Mouse (Mus musculus) kidney, postnatal 36 days (tissue): ENCODE results near the gene Gm43518.
A peak's percentile ranks its signal among the peaks of the same experiment; 100 is the strongest.

Experiments used
- DNase-seq, 2 experiments: peaks; one replicate each; pipeline ENCODE4 v3.0.0; 2021 to 2022; ENCODE audit warnings: mixed read lengths in 2 of 2

The Gm43518 gene

DNA sequence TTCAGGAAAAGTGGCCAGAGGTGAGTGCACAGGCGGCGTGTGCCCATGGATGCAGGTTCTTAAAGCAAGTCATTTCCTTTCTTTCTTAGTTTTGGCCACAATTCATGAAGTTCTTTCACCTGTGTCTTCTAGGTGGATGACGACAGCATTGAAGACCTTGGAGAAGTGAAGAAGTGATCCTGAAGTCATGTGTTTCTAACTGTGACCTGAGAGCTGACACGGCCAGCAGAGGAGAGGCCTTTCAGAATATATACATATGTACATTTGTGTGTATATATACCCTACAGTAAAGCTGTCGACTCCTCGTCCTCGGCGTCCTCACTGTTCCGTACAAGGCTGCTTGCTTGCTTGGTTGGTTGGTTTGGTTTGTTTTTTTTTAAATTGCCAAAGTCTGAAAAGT lies at the start of gene Gm43518:
Gm43518 (plus strand) TSS at position 301 of the 400 bp plus-strand sequence.
- no peak for DNase-seq

DNA sequence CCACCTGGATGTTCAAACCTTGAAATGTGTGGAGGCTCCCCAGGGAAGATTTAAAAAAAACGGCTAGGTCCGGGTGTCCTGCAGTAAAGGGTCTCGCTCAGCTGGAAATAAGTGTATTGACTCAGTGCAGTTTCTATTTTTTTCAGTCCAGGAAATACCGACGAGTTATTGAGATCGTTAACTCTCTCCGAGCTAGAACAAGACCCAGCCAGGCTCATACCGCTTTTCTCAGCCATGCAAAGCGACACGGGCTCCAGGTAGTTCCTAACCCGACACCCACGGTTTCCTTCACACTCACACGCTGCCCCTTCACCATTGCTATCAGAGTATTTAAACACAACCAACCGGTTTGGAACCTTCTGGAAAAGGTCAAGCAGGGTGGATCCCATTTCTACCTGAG lies 49.2 kb upstream of the Gm43518 start:
- DNase-seq, result peak in 1 of 2 experiments; percentile 18

DNA sequence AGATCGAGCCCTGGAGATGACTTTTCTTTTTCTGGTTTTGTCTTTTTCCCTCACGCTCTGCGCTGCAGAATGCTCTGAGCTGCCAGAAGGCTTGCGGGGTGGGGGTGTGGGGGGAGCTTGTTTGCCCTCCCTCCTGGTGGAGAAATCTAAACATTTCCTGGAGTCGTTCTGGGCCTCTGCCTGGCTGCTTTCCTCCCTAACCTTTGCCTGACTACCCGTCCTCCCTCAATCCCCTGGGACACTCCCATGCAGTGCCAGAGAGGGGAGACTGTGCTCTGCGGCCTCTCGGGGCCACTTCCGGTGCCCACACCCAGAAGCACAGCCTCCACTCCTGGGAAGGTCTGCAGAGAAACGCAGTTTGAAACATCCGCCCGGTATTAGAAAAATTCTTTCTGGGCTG lies 47.3 kb upstream of the Gm43518 start, which contains the start of gene Hcar1:
Hcar1 (minus strand) TSS at position 93 of the 400 bp plus-strand sequence.
- DNase-seq, result peak; percentile 16 to 40

GRCm38 (mm10) chr5:123880778-123881177 lies 46.4 kb upstream of the Gm43518 start:
- no peak for DNase-seq

- DNase-seq, result no peak
These were observed 43.3 kb upstream of the Gm43518 start for GRCm38 (mm10) chr5:123883891-123884290.

DNA sequence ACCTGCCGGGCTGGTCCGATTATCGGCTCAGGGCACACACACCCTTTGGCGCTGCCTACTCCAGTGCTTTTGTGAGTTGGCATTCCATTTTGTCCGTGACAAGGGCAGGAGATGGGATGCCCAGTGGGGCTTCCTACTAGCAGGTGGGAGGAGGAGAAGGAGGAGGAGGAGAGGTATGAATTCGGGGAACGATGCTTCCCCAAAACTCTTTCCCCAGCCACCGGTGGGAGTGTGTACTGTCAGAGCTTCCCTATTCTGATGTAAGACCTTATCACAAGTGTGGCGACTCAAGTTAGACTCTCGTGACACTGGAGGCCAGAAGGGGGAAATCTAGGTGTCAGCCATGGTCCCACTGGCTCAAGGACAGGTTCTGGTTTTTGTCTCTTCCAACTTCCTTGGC lies 42.9 kb upstream of the Gm43518 start:
- DNase-seq, result no peak

DNA sequence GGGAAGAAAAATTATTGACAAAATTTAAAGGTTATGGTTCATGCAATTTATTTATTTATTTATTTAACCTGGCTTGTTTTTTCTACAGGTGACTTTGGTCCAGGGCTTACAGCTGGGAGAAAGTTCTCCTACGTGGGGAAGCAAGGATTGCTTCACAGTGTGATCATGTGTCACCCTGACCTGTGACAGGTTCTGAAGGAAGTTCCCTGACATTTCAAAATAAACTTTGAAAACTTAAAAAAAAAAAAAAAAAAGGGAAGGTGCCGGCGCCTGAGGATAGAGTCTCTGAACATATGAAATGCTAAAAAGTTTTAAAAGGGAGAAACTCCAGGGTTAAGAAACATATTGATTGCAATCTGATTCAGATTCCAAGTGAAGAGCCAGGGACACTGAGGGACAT lies 40.9 kb upstream of the Gm43518 start:
- DNase-seq, result no peak

DNA sequence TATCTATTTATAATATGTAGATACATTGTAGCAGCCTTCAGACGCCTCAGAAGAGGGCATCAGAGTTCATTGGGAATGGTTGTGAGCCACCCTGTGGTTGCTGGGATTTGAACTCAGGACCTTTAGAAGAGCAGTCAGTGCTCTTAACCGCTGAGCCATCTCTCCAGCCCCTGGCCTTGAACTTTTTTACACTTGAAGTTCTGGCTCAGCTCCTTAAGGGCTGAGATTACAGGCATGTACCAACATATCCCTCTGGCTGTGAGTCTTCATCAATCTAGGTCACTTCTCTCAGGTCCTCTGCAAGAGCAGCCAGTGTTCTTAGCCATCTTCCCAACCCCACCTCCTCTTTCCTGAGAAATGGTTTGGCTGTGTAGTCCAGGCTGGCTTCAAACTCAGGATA lies 36.9 kb upstream of the Gm43518 start:
- DNase-seq, result no peak

GRCm38 (mm10) chr5:123890987-123891386 lies 36.2 kb upstream of the Gm43518 start:
- no peak for DNase-seq

DNA sequence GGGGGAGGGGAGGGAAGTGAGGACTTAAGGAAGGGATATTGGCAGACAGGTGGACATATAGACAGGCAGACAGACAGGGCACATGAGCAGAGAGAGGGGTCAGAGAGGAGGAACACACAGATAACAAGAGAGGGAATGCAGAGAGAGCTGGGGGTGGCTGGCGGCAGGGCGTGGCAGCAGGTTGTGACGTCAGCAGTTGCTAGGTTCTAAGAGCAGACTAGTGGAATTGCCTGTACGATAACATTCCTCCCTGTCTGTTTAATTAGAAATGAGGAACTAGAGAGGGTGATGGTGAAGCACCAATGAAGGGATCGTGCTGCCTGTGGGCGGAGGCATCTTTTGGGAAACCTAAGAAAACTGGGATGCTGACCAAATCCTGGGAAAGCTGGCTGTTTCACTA lies 35.5 kb upstream of the Gm43518 start:
- peak in 1 of 2 experiments; percentile 52 for DNase-seq

- no peak for DNase-seq
These were observed 33.7 kb upstream of the Gm43518 start for GRCm38 (mm10) chr5:123893520-123893919.

DNA sequence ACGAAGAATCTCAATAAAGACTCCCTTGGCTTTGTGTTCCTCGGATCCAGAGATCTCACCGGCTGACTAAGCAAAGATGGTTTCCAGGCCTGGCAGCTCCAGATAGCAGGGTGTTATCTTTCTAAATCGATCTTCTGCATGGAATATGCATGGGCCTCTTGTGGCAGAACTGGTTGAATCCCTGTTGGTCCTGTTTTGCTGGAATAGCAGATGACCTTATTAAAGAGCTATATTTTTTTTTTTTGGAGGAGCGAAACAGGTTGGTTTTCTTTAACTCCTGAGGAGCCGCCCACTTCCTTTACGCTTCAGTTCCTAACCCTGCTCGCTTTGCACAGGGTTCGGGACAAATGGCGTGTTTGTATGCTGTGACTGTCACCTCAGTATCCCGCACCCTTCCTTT lies 30.8 kb upstream of the Gm43518 start:
- DNase-seq, result no peak

- DNase-seq, result no peak
These were observed 29.9 kb upstream of the Gm43518 start for GRCm38 (mm10) chr5:123897352-123897751.

GRCm38 (mm10) chr5:123904059-123904672 lies 23.1 kb upstream of the Gm43518 start:
- DNase-seq, result peak in 1 of 2 experiments; percentile 13

- no peak for DNase-seq
These were observed 20.9 kb upstream of the Gm43518 start for GRCm38 (mm10) chr5:123906146-123906975.

DNA sequence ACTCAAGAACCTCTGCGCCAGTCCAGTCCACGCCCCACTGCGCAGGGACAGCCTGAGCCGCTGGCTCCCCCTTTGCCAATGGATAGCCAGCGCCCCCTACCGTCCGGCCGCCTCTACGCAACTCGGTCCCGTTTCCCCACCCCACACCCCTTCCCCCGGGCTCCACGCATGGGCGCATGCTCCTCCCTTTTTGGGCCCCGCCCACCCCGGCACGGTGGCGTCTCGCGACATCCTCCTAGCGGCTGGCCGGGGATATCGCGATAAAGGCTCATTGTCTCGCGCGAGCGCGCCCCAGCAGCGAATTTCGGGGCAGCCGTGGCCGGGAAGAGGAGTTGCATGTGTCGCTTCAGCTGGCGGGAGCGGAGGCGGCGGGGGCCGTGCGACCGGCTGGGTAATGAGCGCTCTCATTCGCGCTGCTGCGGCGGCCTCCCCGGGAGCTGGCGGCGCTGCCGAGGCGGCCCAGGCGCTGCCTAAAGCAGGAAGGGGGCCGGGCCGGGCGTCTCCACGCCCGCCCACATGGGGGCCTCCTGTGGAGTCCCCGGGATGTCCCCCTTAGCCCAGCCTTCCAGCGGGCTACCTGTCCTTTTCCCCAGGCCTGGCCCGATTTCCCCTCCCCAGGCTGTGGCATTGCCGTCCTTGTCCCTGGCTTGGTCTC lies 20.1 kb upstream of the Gm43518 start, which contains the start of gene Denr:
Denr (plus strand) TSS at position 200 of the 655 bp plus-strand sequence.
- DNase-seq, result peak; percentile 98 to 100

DNA sequence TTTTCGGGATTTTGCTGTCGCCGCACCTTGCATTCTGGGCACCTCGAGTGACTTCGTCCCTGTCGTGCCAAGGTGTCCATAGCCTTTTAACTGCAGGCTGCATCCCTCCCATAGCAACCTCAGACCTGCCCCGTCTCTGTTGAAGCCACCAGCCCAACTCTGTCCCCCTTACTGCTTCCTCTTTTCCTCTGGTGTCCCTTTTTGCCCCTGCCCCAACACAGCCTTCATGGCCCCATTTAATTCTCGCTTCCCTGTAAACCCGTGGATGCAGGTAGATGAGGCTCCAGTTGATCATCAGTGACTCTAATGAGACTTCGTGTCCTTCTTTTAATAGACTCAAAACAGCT lies 19.6 kb upstream of the Gm43518 start:
- DNase-seq, result no peak

- no peak for DNase-seq
These were observed 12.4 kb upstream of the Gm43518 start for GRCm38 (mm10) chr5:123914852-123915251.

- DNase-seq, result no peak
These were observed 5.1 kb upstream of the Gm43518 start for GRCm38 (mm10) chr5:123922112-123922511.

DNA sequence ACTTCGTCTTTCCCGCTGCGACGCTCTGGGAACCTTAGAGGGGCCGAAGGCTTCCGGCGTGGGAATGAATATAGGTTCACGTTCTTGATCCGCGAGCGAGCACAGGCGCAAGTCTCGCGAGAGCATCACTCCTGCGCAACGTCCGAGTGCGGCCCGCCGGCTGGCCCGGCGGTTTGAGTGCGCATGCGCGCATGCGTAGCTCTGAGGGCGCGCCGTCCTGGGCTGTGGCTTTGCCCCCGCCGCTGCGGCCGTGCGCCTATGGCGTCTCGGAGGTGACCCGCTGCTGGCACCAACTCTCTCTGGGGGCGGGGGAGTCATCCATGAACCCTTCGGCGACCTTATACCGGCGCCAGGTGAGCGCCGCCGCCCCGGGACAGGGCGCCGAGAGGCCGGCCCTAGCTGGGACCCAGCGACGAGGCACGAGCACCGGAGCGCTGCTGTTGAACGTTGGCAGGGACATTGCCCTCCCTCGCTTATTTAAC lies 3.3 kb downstream of the Gm43518 start, which contains the start of gene Ccdc62:
Ccdc62 (plus strand) TSS at position 172 of the 482 bp plus-strand sequence.
- peak; percentile 95 to 98 for DNase-seq

GRCm38 (mm10) chr5:123931131-123931530 lies 3.9 kb downstream of the Gm43518 start:
- DNase-seq, result no peak

GRCm38 (mm10) chr5:123932927-123933326 lies 5.7 kb downstream of the Gm43518 start:
- no peak for DNase-seq

DNA sequence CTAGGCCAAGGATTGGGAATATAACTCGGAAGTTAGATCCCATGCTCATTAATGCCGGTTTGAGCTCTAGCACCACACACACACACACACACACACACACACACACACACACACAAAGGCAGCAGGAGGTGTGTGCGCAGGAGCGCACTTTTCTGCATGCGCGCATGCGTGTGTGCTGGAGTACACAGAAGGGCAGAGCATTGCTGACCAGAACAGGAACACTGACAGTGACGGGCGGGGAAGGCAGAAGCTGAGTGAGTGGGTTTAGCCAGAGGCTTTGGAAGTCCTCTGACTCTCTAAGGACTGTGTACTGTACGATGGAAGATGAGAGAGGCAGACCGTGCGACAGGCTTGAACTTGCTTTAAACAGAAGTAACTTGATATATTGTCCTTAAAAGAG lies 6.3 kb downstream of the Gm43518 start:
- DNase-seq, result no peak
